ENCODE assay signal across 8 mouse cellular contexts in genomic region chr17:94735437-94735836, GRCm38 (mm10). TPM values are rescaled to one million over a fixed set of nuclear protein-coding genes. Genes with fewer than 3 reads are reported as not detected.
A peak's percentile ranks its signal among the peaks of the same experiment; 100 is the strongest.
DNase-seq lines count a peak whose midpoint lies in the region; ATAC-seq and TF ChIP-seq lines count a peak whose summit lies in the region.

No protein-coding gene starts in this region.

- no peaks in the 10 kb centered on the region for H3K9me3 ChIP-seq in kidney, embryonic 14.5 days (ENCODE audit: control insufficient read depth, low read length)
- H3K9me3 ChIP-seq in CH12.LX (replicated peaks; ENCODE audit: low read length), result no peaks in the 10 kb centered on the region

- no peak for ATAC-seq in kidney, embryonic 14.5 days (ENCODE audit: low FRiP score, low TSS enrichment)

- TF ChIP-seq EP300 in CH12.LX (IDR thresholded peaks at IDR 0.05; ENCODE audit: low read length), result no peak

- H3K4me1 ChIP-seq in kidney, embryonic 14.5 days (ENCODE audit: control insufficient read depth, insufficient read depth, low read length), result no peaks in the 10 kb centered on the region
- H3K4me1 ChIP-seq in CH12.LX (ENCODE audit: control insufficient read depth in 1 of 2, insufficient read depth in 2 of 2), result peaks cover 0 to 29% of the 10 kb centered on the region in 2 experiments; a peak in 2 of 4 replicates

- H3K36me3 ChIP-seq in kidney, embryonic 14.5 days (ENCODE audit: control insufficient read depth, insufficient read depth, low read length), result peaks cover 6% of the 10 kb centered on the region; the same call in 1 of the 2 replicates
- peaks cover 25 to 48% of the 10 kb centered on the region in 2 experiments for H3K36me3 ChIP-seq in CH12.LX (replicated peaks in 1 of 2; ENCODE audit: control insufficient read depth in 1 of 2, insufficient read depth in 1 of 2, low read length in 1 of 2)

- peak in 1 of 2 experiments; percentile 70; a peak in 3 of 4 replicates for TF ChIP-seq CTCF in CH12.LX (conservative IDR thresholded peaks at IDR 0.05 in 1 of 2, IDR thresholded peaks at IDR 0.05 in 1 of 2; ENCODE audit: low read depth in 2 of 2, low read length in 2 of 2)

- H3K4me3 ChIP-seq in kidney, embryonic 14.5 days (ENCODE audit: low read length), result no peak overlapping the region
- no peak overlapping the region for H3K4me3 ChIP-seq in CH12.LX (replicated peaks in 1 of 3; ENCODE audit: low read depth in 2 of 3, low read length in 2 of 3, poor library complexity in 1 of 3)

- WGBS in kidney, embryonic 14.5 days, result 72% methylated on average over 4 of the region's 4 CpGs

- no peak overlapping the region for H3K27ac ChIP-seq in kidney, embryonic 14.5 days (ENCODE audit: low read depth, low read length)
- no peak overlapping the region for H3K27ac ChIP-seq in CH12.LX (ENCODE audit: insufficient read depth, low read depth)

- no peak for TF ChIP-seq POLR2A in CH12.LX (IDR thresholded peaks at IDR 0.05; ENCODE audit: low read depth, low read length)

- peak; percentile 69 for TF ChIP-seq RAD21 in CH12.LX (IDR thresholded peaks at IDR 0.05; ENCODE audit: low read depth, low read length)

- H3K27me3 ChIP-seq in kidney, embryonic 14.5 days (ENCODE audit: control insufficient read depth, insufficient read depth, low read length), result no peaks in the 10 kb centered on the region
- H3K27me3 ChIP-seq in CH12.LX (replicated peaks), result no peaks in the 10 kb centered on the region

- intact Hi-C loops in left cerebral cortex, postnatal 25 days (cut with DNase I), result loop anchor here (2.0 kb wide), 2 partner anchors 1539 to 1577 kb away; no protein-coding TSS in a partner anchor

- no peak overlapping the region for H3K4me2 ChIP-seq in kidney, embryonic 14.5 days (replicated peaks; ENCODE audit: low read depth, low read length)
- H3K4me2 ChIP-seq in CH12.LX (ENCODE audit: insufficient read depth, low read depth, poor library complexity, severe bottlenecking), result no peak overlapping the region

- in situ Hi-C loops in CH12.LX (cut with MboI; ENCODE audit: low pct_ligation_motif_present, low pct_unique_long_range_greater_than_20kb, low sequenced_read_pairs), result no loop called here

- no peaks in the 10 kb centered on the region for H3K79me2 ChIP-seq in CH12.LX (replicated peaks; ENCODE audit: control insufficient read depth, extremely low read depth, insufficient read depth, poor library complexity, severe bottlenecking)

- dilution Hi-C loops in CH12.LX (cut with MboI; ENCODE audit: extremely low pct_ligation_motif_present, extremely low pct_unique_long_range_greater_than_20kb, low sequenced_read_pairs), result no loop called here

- peak; percentile 15 for DNase-seq in kidney, postnatal 10 days
- peak; percentile 25 for DNase-seq in CH12.LX (ENCODE audit: extremely low read depth)
- peak; percentile 49 for DNase-seq in embryo, embryonic 10 days (ENCODE audit: low spot score)
- DNase-seq in left cerebral cortex, postnatal 25 days (ENCODE audit: low spot score in 2 of 2), result peak; percentile 19 to 39
- no peak for DNase-seq in spleen, postnatal 14 days (ENCODE audit: low spot score in 2 of 2)
- DNase-seq in spleen, postnatal 36 days (ENCODE audit: low spot score in 2 of 2), result no peak
- no peak for DNase-seq in gastrocnemius, adult 18-20 months (ENCODE audit: low spot score)

- no peak overlapping the region for H3K9ac ChIP-seq in kidney, embryonic 14.5 days (ENCODE audit: low read depth, low read length)
- no peak overlapping the region for H3K9ac ChIP-seq in CH12.LX (ENCODE audit: insufficient read depth, low read depth)

TF ChIP-seq in CH12.LX, 34 proteins besides CTCF, POLR2A, EP300 and RAD21:
- TF ChIP-seq POLR2AphosphoS2 (IDR thresholded peaks at IDR 0.05; ENCODE audit: low read depth, low read length), result no peak
- TF ChIP-seq E2F4 (IDR thresholded peaks at IDR 0.05; ENCODE audit: insufficient replicate concordance, low read depth, low read length), result no peak
- TF ChIP-seq MXI1 (IDR thresholded peaks at IDR 0.05; ENCODE audit: low read depth, low read length), result no peak
- no peak for TF ChIP-seq HCFC1 (IDR thresholded peaks at IDR 0.05; ENCODE audit: low read depth, low read length)
- no peak for TF ChIP-seq BHLHE40 (IDR thresholded peaks at IDR 0.05; ENCODE audit: low read depth, low read length)
- no peak for TF ChIP-seq PAX5 (IDR thresholded peaks at IDR 0.05; ENCODE audit: low read length)
- no peak for TF ChIP-seq ZNF384 (IDR thresholded peaks at IDR 0.05; ENCODE audit: low read depth, low read length)
- TF ChIP-seq JUND (conservative IDR thresholded peaks at IDR 0.05; ENCODE audit: low read depth, low read length), result 0 out of 2 replicates have a peak, but pooled peaks have one; percentile 27
- no peak for TF ChIP-seq SIN3A (IDR thresholded peaks at IDR 0.05; ENCODE audit: low read length)
- TF ChIP-seq TCF12 (IDR thresholded peaks at IDR 0.05; ENCODE audit: low read depth, low read length), result no peak
- TF ChIP-seq USF2 (conservative IDR thresholded peaks at IDR 0.05; ENCODE audit: low read depth, low read length), result no peak
- peak; percentile 56 for TF ChIP-seq SMC3 (IDR thresholded peaks at IDR 0.05; ENCODE audit: low read depth, low read length)
- TF ChIP-seq USF1 (IDR thresholded peaks at IDR 0.05; ENCODE audit: low read depth, low read length), result no peak
- 0 out of 2 replicates have a peak, but pooled peaks have one; percentile 33 for TF ChIP-seq MAX (IDR thresholded peaks at IDR 0.05; ENCODE audit: low read length)
- TF ChIP-seq NRF1 (IDR thresholded peaks at IDR 0.05; ENCODE audit: low read depth, low read length), result no peak
- no peak for TF ChIP-seq CHD2 (IDR thresholded peaks at IDR 0.05; ENCODE audit: low read length)
- no peak for TF ChIP-seq CHD1 (IDR thresholded peaks at IDR 0.05; ENCODE audit: low read depth, low read length)
- TF ChIP-seq MYC (IDR thresholded peaks at IDR 0.05; ENCODE audit: low read depth, low read length), result peak; percentile 40; the same call in 1 of the 2 replicates
- no peak for TF ChIP-seq RCOR1 (conservative IDR thresholded peaks at IDR 0.05; ENCODE audit: low read depth, low read length)

RNA-seq across cellular contexts. Expression of gene Mettl4, which starts 14.4 kb away (rescaled TPM):
- 21.4 and 26.1 TPM in 2 replicates for polyA plus RNA-seq in kidney, embryonic 14.5 days (2014; fragmentation: Nextera tagmentation; extraction: Ambion mirVana)
- total RNA-seq in CH12.LX (2012; rRNA removed) (22.9 and 23.4 TPM in 2 replicates), CH12.LX (2014; rRNA removed) (23.3 and 24.4 TPM in 2 replicates)
- 12.3 and 12.4 TPM in 2 replicates for polyA plus RNA-seq in CH12.LX (2012; ENCODE audit: insufficient read length, low read depth)
- 10 to 100 TPM; 16.0 to 17.1 TPM for total RNA-seq in left cerebral cortex, postnatal 25 days (2021)
- total RNA-seq in gastrocnemius, adult 18-20 months (2021), result 1 to 10 TPM; 7.4 to 7.8 TPM

Comparison
In these comparisons a context has a peak if more than half of its experiments do, and no peak if none do; other contexts are left out.
1. DNase-seq: peak in kidney, postnatal 10 days (single experiment), CH12.LX (single experiment), embryo, embryonic 10 days (single experiment) and left cerebral cortex, postnatal 25 days (2 of 2); none in spleen, postnatal 14 days (0 of 2), spleen, postnatal 36 days (0 of 2) and gastrocnemius, adult 18-20 months (single experiment).